Mouse (Mus musculus) adrenal gland (tissue): ENCODE results near the gene Hs3st5.
"Not testable (repeated sequence)": the region's sequence is repeated elsewhere in the genome, so short reads cannot be mapped to it uniquely, and the experiment has no call there.

Experiments used
- intact Hi-C: fragments of 180-260 bp; cut with DNase I; formaldehyde crosslinking; loops from one replicate; pipeline ENCODE4 v1.15.1; 2025

Hs3st5 gene

GRCm38 (mm10) chr10:36556128-36556527 lies 49.5 kb downstream of the Hs3st5 start:
- intact Hi-C loops = no loop called here

- intact Hi-C loops = no loop called here
Measured at GRCm38 (mm10) chr10:36557673-36558072, 51.1 kb downstream of the Hs3st5 start.

GRCm38 (mm10) chr10:36558736-36559135 lies 52.1 kb downstream of the Hs3st5 start:
- intact Hi-C loops = no loop called here

GRCm38 (mm10) chr10:36567258-36567657 lies 60.6 kb downstream of the Hs3st5 start:
- intact Hi-C loops = no loop called here

GRCm38 (mm10) chr10:36572540-36572939 lies 65.9 kb downstream of the Hs3st5 start:
- intact Hi-C loops = no loop called here

- intact Hi-C loops = no loop called here
Measured at GRCm38 (mm10) chr10:36578375-36579145, 71.9 kb downstream of the Hs3st5 start.

GRCm38 (mm10) chr10:36610400-36610799 lies 103.8 kb downstream of the Hs3st5 start:
- intact Hi-C loops = no loop called here

GRCm38 (mm10) chr10:36611415-36611814 lies 104.8 kb downstream of the Hs3st5 start:
- intact Hi-C loops = not testable (repeated sequence)

- intact Hi-C loops = no loop called here
Measured at GRCm38 (mm10) chr10:36623037-36623436, 116.4 kb downstream of the Hs3st5 start.

- intact Hi-C loops = no loop called here
Measured at GRCm38 (mm10) chr10:36627952-36628351, 121.3 kb downstream of the Hs3st5 start.

GRCm38 (mm10) chr10:36631746-36632145 lies 125.1 kb downstream of the Hs3st5 start:
- intact Hi-C loops = no loop called here

- intact Hi-C loops = no loop called here
Measured at GRCm38 (mm10) chr10:36650653-36651052, 144.0 kb downstream of the Hs3st5 start.

- intact Hi-C loops = no loop called here
Measured at GRCm38 (mm10) chr10:36713974-36714373, 207.4 kb downstream of the Hs3st5 start.

GRCm38 (mm10) chr10:36726239-36726638 lies 219.6 kb downstream of the Hs3st5 start:
- intact Hi-C loops = no loop called here

- intact Hi-C loops = no loop called here
Measured at GRCm38 (mm10) chr10:36729361-36730098, 222.9 kb downstream of the Hs3st5 start.

GRCm38 (mm10) chr10:36739375-36739774 lies 232.8 kb downstream of the Hs3st5 start:
- intact Hi-C loops = no loop called here

- intact Hi-C loops = no loop called here
Measured at GRCm38 (mm10) chr10:36750021-36750420, 243.4 kb downstream of the Hs3st5 start.

GRCm38 (mm10) chr10:36754471-36754870 lies 247.9 kb downstream of the Hs3st5 start:
- intact Hi-C loops = no loop called here

- intact Hi-C loops = no loop called here
Measured at GRCm38 (mm10) chr10:36773595-36773994, 267.0 kb downstream of the Hs3st5 start.

GRCm38 (mm10) chr10:36774898-36775297 lies 268.3 kb downstream of the Hs3st5 start:
- intact Hi-C loops = no loop called here

GRCm38 (mm10) chr10:36781641-36782040 lies 275.0 kb downstream of the Hs3st5 start:
- intact Hi-C loops = no loop called here

- intact Hi-C loops = no loop called here
Measured at GRCm38 (mm10) chr10:36786970-36787369, 280.4 kb downstream of the Hs3st5 start.

GRCm38 (mm10) chr10:36791771-36792170 lies 285.2 kb downstream of the Hs3st5 start:
- intact Hi-C loops = loop anchor here (5.0 kb wide), 1 partner anchor 244 kb away; no protein-coding TSS in a partner anchor
